Mouse (Mus musculus) activated CD4-positive, CD25-positive, alpha-beta regulatory T cell (primary cell): Measurements from ENCODE around the gene Gm12169. TPM values are rescaled to one million over a fixed set of nuclear protein-coding genes. Genes with fewer than 3 reads are reported as not detected.

Experiments
- polyA plus RNA-seq, 2 experiments: library from polyadenylated mRNA; unstranded; fragments of 100-300 nt; shearing (Covaris generic); gene quantifications; one replicate each; pipeline ENCODE4 v1.2.1; 2017

Gene Gm12169
- not detected for polyA plus RNA-seq

GRCm38 (mm10) chr11:46523912-46524311 is at the start of gene Gm12169:
Gm12169 (plus strand) TSS chr11:46524212.

GRCm38 (mm10) chr11:46571327-46571726 is 47.3 kb downstream of the Gm12169 start, which contains the start of gene BC053393:
BC053393 (plus strand) TSS chr11:46571536.

Other genes starting within 250 kb of the Gm12169 start
- gene Cyfip2, start 211.4 kb upstream of the Gm12169 start, polyA plus RNA-seq, result 100 to 1,000 TPM; 105 to 150 TPM
- 100 to 1,000 TPM; 158 to 205 TPM for gene Itk, start 134.7 kb upstream of the Gm12169 start, polyA plus RNA-seq
- under 1 TPM in 1 of 2 experiments, not detected in 1; 0.31 TPM for gene Fam71b, start 127.7 kb upstream of the Gm12169 start, polyA plus RNA-seq
- gene Med7, start 87.3 kb upstream of the Gm12169 start, polyA plus RNA-seq, result 10 to 100 TPM; 49.9 to 60.2 TPM
- 10 to 100 TPM in 1 of 2 experiments, 1 to 10 TPM in 1; 4.1 to 23.3 TPM for gene Havcr2, start 69.3 kb upstream of the Gm12169 start, polyA plus RNA-seq
- gene BC053393, start 47.3 kb downstream of the Gm12169 start, polyA plus RNA-seq, result not detected
- gene Dppa1, start 105.0 kb downstream of the Gm12169 start, polyA plus RNA-seq, result not detected
- gene Timd2, start 182.8 kb downstream of the Gm12169 start, polyA plus RNA-seq, result under 1 TPM; 0.23 to 0.25 TPM
- gene Havcr1, start 210.9 kb downstream of the Gm12169 start, polyA plus RNA-seq, result not detected